Mouse (Mus musculus): Measurements from ENCODE around the gene Cnnm4.

DNA sequence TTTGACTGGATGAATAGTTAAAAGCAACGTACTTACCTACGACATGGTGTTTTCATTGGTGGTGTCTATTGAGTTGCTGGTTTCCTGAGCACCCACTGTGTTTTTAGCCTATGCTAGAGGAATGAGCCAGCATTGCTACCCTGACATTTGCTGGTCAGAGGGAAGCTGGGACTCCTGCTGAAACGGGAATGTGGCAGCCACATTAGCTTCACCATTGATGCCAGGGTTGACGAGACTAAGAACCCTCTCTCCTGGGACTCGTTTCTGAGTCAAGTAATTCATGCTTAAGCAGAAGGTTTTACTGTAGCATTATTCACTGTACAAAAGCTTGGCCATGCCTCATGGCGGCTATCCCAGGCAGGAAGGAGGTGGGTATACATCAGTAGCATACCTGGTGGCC lies 18.2 kb downstream of the Cnnm4 start:
- no peak for TF ChIP-seq EP300 (IDR thresholded peaks at IDR 0.05; ENCODE audit: low read depth)
- TF ChIP-seq CTCF (IDR thresholded peaks at IDR 0.05; ENCODE audit: low read depth), result no peak
